Mouse (Mus musculus) hindbrain, embryonic 14.5 days (tissue): ENCODE measurements around the gene Ticam1. TPM values are rescaled to one million over a fixed set of nuclear protein-coding genes. Genes with fewer than 3 reads are reported as not detected.

ENCODE experiments used
- ATAC-seq: fragments of 200-750 bp; cut with Nextera tagmentation; 2 replicates; pipeline ENCODE4 v1.8.0; 2017; ENCODE audit warnings: moderate number of reproducible peaks, mild to moderate bottlenecking, moderate TSS enrichment, moderate library complexity; ENCODE audit not compliant: low FRiP score
- DNase-seq: peaks from one replicate; pipeline ENCODE4 v3.0.0-alpha.2; 2015; ENCODE audit warnings: low spot score
- H3K27ac ChIP-seq: fragments of 300-500 bp; sonication (generic); 2 replicates; pipeline ENCODE4 v1.5.1; 2014; ENCODE audit warnings: mild to moderate bottlenecking, moderate library complexity
- H3K27me3 ChIP-seq: fragments of 300-500 bp; sonication (generic); 2 replicates; pipeline ENCODE4 v1.6.1; 2014; ENCODE audit warnings: mild to moderate bottlenecking, low read length, mixed read lengths; ENCODE audit not compliant: control insufficient read depth, insufficient read depth
- H3K36me3 ChIP-seq: fragments of 300-500 bp; sonication (generic); replicated peaks from 2 replicates; pipeline ENCODE4 v1.6.1; 2014; ENCODE audit not compliant: control insufficient read depth, insufficient read depth
- H3K4me1 ChIP-seq: fragments of 300-500 bp; sonication (generic); replicated peaks from 2 replicates; pipeline ENCODE4 v1.6.1; 2014; ENCODE audit warnings: antibody characterized with exemption, low read length, mixed read lengths; ENCODE audit not compliant: control insufficient read depth, insufficient read depth
- H3K4me2 ChIP-seq: fragments of 300-500 bp; sonication (generic); replicated peaks from 2 replicates; pipeline ENCODE4 v1.6.1; 2014; ENCODE audit warnings: mild to moderate bottlenecking, moderate library complexity
- H3K4me3 ChIP-seq: fragments of 300-500 bp; sonication (generic); replicated peaks from 2 replicates; pipeline ENCODE4 v1.5.1; 2014; ENCODE audit warnings: mild to moderate bottlenecking, low read length
- H3K9ac ChIP-seq: fragments of 300-500 bp; sonication (generic); 2 replicates; pipeline ENCODE4 v1.6.1; 2014
- H3K9me3 ChIP-seq: fragments of 300-500 bp; sonication (generic); 2 replicates; pipeline ENCODE4 v1.6.1; 2016; ENCODE audit warnings: low read length; ENCODE audit not compliant: control insufficient read depth
- WGBS: fragments of 180-500 bp; shearing (Covaris S2); extraction: QIAGEN DNeasy Blood & Tissue Kit; methylation state at CpG from one replicate; pipeline ENCODE4 v1.1.7; 2014; 5-methylcytosine and 5-hydroxymethylcytosine counted together
- polyA plus RNA-seq: library from polyadenylated mRNA; unstranded; fragments of >200 nt; fragmentation: Nextera tagmentation; extraction: Ambion mirVana; gene quantifications from 2 replicates; pipeline ENCODE4 v1.2.1, GENCODE M21; 2014

Gene Ticam1
- polyA plus RNA-seq, 1 experiment from 2014 or later, result 1.4 TPM

- peaks cover 11% of the 10 kb centered on the region; the same call in 1 of the 2 replicates for H3K4me1 ChIP-seq
- H3K4me2 ChIP-seq, result no peak overlapping the region
- no peaks in the 10 kb centered on the region for H3K36me3 ChIP-seq
- DNase-seq (no peak), ATAC-seq (no peak)
- no peaks in the 10 kb centered on the region for H3K27me3 ChIP-seq
- H3K4me3 ChIP-seq, result no peak overlapping the region
- no peak overlapping the region for H3K27ac ChIP-seq
- no peaks in the 10 kb centered on the region for H3K9me3 ChIP-seq
- no peak overlapping the region for H3K9ac ChIP-seq
- WGBS, result 80% methylated on average over 3 of the region's 3 CpGs
Measured at GRCm38 (mm10) chr17:56272644-56273043, 3.9 kb downstream of the Ticam1 start.

- Histone ChIP-seq H3K4me2 (no peak overlapping the region), H3K27me3 (no peaks in the 10 kb centered on the region), H3K4me1 (peaks cover 9% of the 10 kb centered on the region; the same call in 1 of the 2 replicates), H3K27ac (no peak overlapping the region), H3K9ac (no peak overlapping the region), H3K9me3 (no peaks in the 10 kb centered on the region), H3K4me3 (no peak overlapping the region), H3K36me3 (no peaks in the 10 kb centered on the region)
- DNase-seq (no peak), ATAC-seq (no peak)
- WGBS, result 89% methylated on average over 12 of the region's 12 CpGs
Measured at GRCm38 (mm10) chr17:56271609-56272253, 4.9 kb downstream of the Ticam1 start.

GRCm38 (mm10) chr17:56269741-56270140 is 6.8 kb downstream of the Ticam1 start:
- peak overlapping the region; percentile 70 for H3K27ac ChIP-seq
- no peaks in the 10 kb centered on the region for H3K9me3 ChIP-seq
- no peak for DNase-seq
- no peaks in the 10 kb centered on the region; the same call in 1 of the 2 replicates for H3K4me1 ChIP-seq
- H3K9ac ChIP-seq, result peak overlapping the region; percentile 49
- H3K4me2 ChIP-seq, result peak overlapping the region; percentile 56
- H3K36me3 ChIP-seq, result peaks cover 8% of the 10 kb centered on the region
- peak overlapping the region; percentile 29 for H3K4me3 ChIP-seq
- H3K27me3 ChIP-seq, result no peaks in the 10 kb centered on the region
- 67% methylated on average over 3 of the region's 3 CpGs for WGBS
- peak; percentile 38; the same call in 1 of the 2 replicates for ATAC-seq

- DNase-seq (peak; percentile 83), ATAC-seq (peak; percentile 87)
- Histone ChIP-seq H3K9me3 (no peaks in the 10 kb centered on the region), H3K9ac (peak overlapping the region; percentile 55), H3K27ac (peak overlapping the region; percentile 70), H3K4me1 (no peaks in the 10 kb centered on the region; the same call in 1 of the 2 replicates), H3K27me3 (no peaks in the 10 kb centered on the region), H3K36me3 (peaks cover 11% of the 10 kb centered on the region), H3K4me3 (peak overlapping the region; percentile 29), H3K4me2 (peak overlapping the region; percentile 56)
- WGBS, result 22% methylated on average over 12 of the region's 12 CpGs
Measured at GRCm38 (mm10) chr17:56269153-56269630, 7.4 kb downstream of the Ticam1 start.

- no peak overlapping the region for H3K4me3 ChIP-seq
- ATAC-seq (no peak), DNase-seq (no peak)
- no peak overlapping the region for H3K9ac ChIP-seq
- no peaks in the 10 kb centered on the region for H3K27me3 ChIP-seq
- peaks cover 31% of the 10 kb centered on the region for H3K36me3 ChIP-seq
- WGBS, result 64% methylated on average over 3 of the region's 3 CpGs
- H3K27ac ChIP-seq, result no peak overlapping the region
- H3K4me1 ChIP-seq, result no peaks in the 10 kb centered on the region; the same call in none of the 2 replicates
- H3K4me2 ChIP-seq, result no peak overlapping the region
- H3K9me3 ChIP-seq, result no peaks in the 10 kb centered on the region
Measured at GRCm38 (mm10) chr17:56266271-56266670, 10.3 kb downstream of the Ticam1 start.

- H3K4me1 ChIP-seq, result no peaks in the 10 kb centered on the region; the same call in none of the 2 replicates
- no peak overlapping the region for H3K9ac ChIP-seq
- peaks cover 35% of the 10 kb centered on the region for H3K36me3 ChIP-seq
- no peak overlapping the region for H3K4me3 ChIP-seq
- H3K27ac ChIP-seq, result no peak overlapping the region
- H3K4me2 ChIP-seq, result no peak overlapping the region
- 93% methylated on average over 3 of the region's 3 CpGs for WGBS
- no peaks in the 10 kb centered on the region for H3K27me3 ChIP-seq
- H3K9me3 ChIP-seq, result no peaks in the 10 kb centered on the region
- ATAC-seq (no peak), DNase-seq (no peak)
Measured at GRCm38 (mm10) chr17:56265869-56266268, 10.7 kb downstream of the Ticam1 start.

GRCm38 (mm10) chr17:56265011-56265410 is 11.6 kb downstream of the Ticam1 start:
- no peaks in the 10 kb centered on the region for H3K9me3 ChIP-seq
- H3K4me1 ChIP-seq, result peaks cover 8% of the 10 kb centered on the region
- peaks cover 43% of the 10 kb centered on the region for H3K36me3 ChIP-seq
- H3K4me2 ChIP-seq, result no peak overlapping the region
- ATAC-seq, result no peak
- WGBS, result 93% methylated on average over 4 of the region's 4 CpGs
- no peak overlapping the region for H3K27ac ChIP-seq
- H3K9ac ChIP-seq, result no peak overlapping the region
- no peak overlapping the region for H3K4me3 ChIP-seq
- H3K27me3 ChIP-seq, result no peaks in the 10 kb centered on the region
- DNase-seq, result no peak

- Histone ChIP-seq H3K9ac (no peak overlapping the region), H3K36me3 (peaks cover 53% of the 10 kb centered on the region), H3K4me1 (peaks cover 17% of the 10 kb centered on the region), H3K27ac (no peak overlapping the region), H3K27me3 (no peaks in the 10 kb centered on the region), H3K4me2 (no peak overlapping the region), H3K9me3 (no peaks in the 10 kb centered on the region), H3K4me3 (no peak overlapping the region)
- ATAC-seq, result peak; percentile 74
- 17% methylated on average over 8 of the region's 8 CpGs for WGBS
- peak; percentile 82 for DNase-seq
Measured at GRCm38 (mm10) chr17:56264020-56264419, 12.6 kb downstream of the Ticam1 start.

- Histone ChIP-seq H3K27me3 (no peaks in the 10 kb centered on the region), H3K4me2 (no peak overlapping the region), H3K9ac (no peak overlapping the region), H3K9me3 (no peaks in the 10 kb centered on the region), H3K36me3 (peaks cover 66% of the 10 kb centered on the region), H3K27ac (no peak overlapping the region), H3K4me3 (no peak overlapping the region), H3K4me1 (peaks cover 30% of the 10 kb centered on the region)
- DNase-seq (no peak), ATAC-seq (no peak)
- WGBS, result 84% methylated on average over 3 of the region's 3 CpGs
Measured at GRCm38 (mm10) chr17:56262645-56263094, 13.9 kb downstream of the Ticam1 start.
